Mouse (Mus musculus) liver, embryonic 16.5 days (tissue): ENCODE data around the gene Fkrp. TPM values are rescaled to one million over a fixed set of nuclear protein-coding genes. Genes with fewer than 3 reads are reported as not detected.

ENCODE experiments used
- ATAC-seq: fragments of 200-750 bp; cut with Nextera tagmentation; 2 replicates; pipeline ENCODE4 v1.8.0; 2017; ENCODE audit warnings: low read depth, mild to moderate bottlenecking, moderate number of reproducible peaks, moderate library complexity
- H3K27ac ChIP-seq: fragments of 300-500 bp; sonication (generic); 2 replicates; pipeline ENCODE4 v1.5.1; 2014; ENCODE audit warnings: mild to moderate bottlenecking, low read length
- H3K27me3 ChIP-seq: fragments of 300-500 bp; sonication (generic); 2 replicates; pipeline ENCODE4 v1.6.1; 2014; ENCODE audit warnings: low read depth, low read length, mixed read lengths; ENCODE audit not compliant: control insufficient read depth, insufficient read depth
- H3K36me3 ChIP-seq: fragments of 300-500 bp; sonication (generic); 2 replicates; pipeline ENCODE4 v1.6.1; 2014; ENCODE audit warnings: mild to moderate bottlenecking; ENCODE audit not compliant: control insufficient read depth, insufficient read depth
- H3K4me1 ChIP-seq: fragments of 300-500 bp; sonication (generic); 2 replicates; pipeline ENCODE4 v1.6.1; 2014; ENCODE audit warnings: low read depth, low read length, mixed read lengths; ENCODE audit not compliant: control insufficient read depth
- H3K4me2 ChIP-seq: fragments of 300-500 bp; sonication (generic); 2 replicates; pipeline ENCODE4 v1.6.1; 2014; ENCODE audit warnings: low read depth, low read length, mixed read lengths
- H3K4me3 ChIP-seq: fragments of 300-500 bp; sonication (generic); 2 replicates; pipeline ENCODE4 v1.5.1; 2014; ENCODE audit warnings: low read depth, mild to moderate bottlenecking, low read length
- H3K9ac ChIP-seq: fragments of 300-500 bp; sonication (generic); 2 replicates; pipeline ENCODE4 v1.6.1; 2014; ENCODE audit warnings: low read depth, low read length
- H3K9me3 ChIP-seq: fragments of 300-500 bp; sonication (generic); replicated peaks from 2 replicates; pipeline ENCODE4 v1.6.1; 2016; ENCODE audit warnings: low read length; ENCODE audit not compliant: control insufficient read depth
- WGBS: fragments of 180-500 bp; shearing (Covaris S2); extraction: QIAGEN DNeasy Blood & Tissue Kit; methylation state at CpG from one replicate; pipeline ENCODE4 v1.1.7; 2014; ENCODE audit not compliant: insufficient replicate concordance; 5-methylcytosine and 5-hydroxymethylcytosine counted together
- polyA plus RNA-seq: library from polyadenylated mRNA; unstranded; fragments of >200 nt; fragmentation: Nextera tagmentation; extraction: Ambion mirVana; gene quantifications from 2 replicates; pipeline ENCODE4 v1.2.1, GENCODE M21; 2015

The Fkrp gene
- polyA plus RNA-seq, 1 experiment from 2014 or later, result 8.9 TPM

DNA sequence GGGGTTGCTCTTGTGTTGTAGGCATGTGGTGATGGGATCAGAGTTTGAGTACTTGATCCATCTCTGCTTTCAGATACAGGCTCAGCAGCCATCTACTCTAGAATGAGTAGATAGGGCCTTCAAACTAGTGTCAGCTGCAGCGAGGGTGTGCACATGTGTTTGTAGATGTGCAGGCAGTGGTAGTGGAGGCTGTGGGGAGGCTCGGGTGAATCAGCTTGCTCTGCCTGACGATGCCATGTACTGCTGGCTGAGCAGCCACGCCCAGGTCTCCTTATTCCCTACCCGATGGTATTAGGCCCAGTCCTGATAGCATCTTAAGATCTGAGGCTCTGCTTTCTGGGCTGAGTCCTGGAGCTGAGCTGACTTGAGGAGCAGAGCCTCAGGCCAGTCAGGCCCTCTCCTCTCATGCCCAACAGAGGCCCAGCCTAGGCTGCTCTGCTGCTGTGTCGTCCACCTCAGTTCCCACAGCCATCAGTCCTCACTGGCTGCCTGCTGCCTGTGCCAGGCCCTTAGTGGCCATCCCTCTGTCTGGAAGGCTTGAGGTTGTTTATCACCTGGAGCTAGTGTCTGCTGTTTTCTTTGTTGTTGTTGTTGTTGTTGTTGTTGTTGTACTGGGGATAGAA is 22.4 kb upstream of the Fkrp start:
- Histone ChIP-seq H3K4me1 (peaks cover 14% of the 10 kb centered on the region), H3K9me3 (no peaks in the 10 kb centered on the region), H3K4me2 (no peak overlapping the region), H3K36me3 (peaks cover 22% of the 10 kb centered on the region), H3K4me3 (no peak overlapping the region), H3K27ac (no peak overlapping the region), H3K27me3 (no peaks in the 10 kb centered on the region), H3K9ac (no peak overlapping the region)
- WGBS, result 37% methylated on average over 6 of the region's 6 CpGs
- no peak for ATAC-seq

GRCm38 (mm10) chr7:16837916-16838803 is 21.6 kb upstream of the Fkrp start:
- Histone ChIP-seq H3K27ac (no peak overlapping the region), H3K9ac (no peak overlapping the region), H3K9me3 (no peaks in the 10 kb centered on the region), H3K4me2 (no peak overlapping the region), H3K4me3 (no peak overlapping the region), H3K36me3 (peaks cover 30% of the 10 kb centered on the region), H3K27me3 (no peaks in the 10 kb centered on the region), H3K4me1 (peaks cover 6% of the 10 kb centered on the region)
- no peak for ATAC-seq
- WGBS, result 82% methylated on average over 18 of the region's 18 CpGs

DNA sequence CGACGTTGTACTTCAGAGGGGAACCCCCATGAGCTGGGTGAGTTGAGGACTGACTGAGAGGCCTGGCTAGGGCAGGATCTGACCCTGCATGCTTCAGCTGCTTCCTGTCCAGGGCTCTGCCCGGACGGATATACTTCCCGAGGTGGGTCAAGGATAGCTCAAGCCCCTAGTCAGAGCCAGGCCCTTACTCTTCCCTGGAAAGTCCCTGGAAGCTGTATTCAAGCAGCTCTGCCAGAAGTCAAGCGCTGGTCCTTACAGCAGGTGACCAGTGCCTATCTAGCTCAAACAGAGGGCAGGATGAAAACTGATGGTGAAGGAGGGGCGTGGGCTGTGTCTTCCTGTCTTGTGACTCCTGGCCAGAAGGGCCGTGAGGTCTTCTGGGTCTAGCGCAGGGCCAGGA is 13.9 kb upstream of the Fkrp start:
- no peak overlapping the region for H3K4me3 ChIP-seq
- no peaks in the 10 kb centered on the region for H3K27me3 ChIP-seq
- no peak overlapping the region for H3K27ac ChIP-seq
- ATAC-seq, result peak; percentile 38
- H3K9ac ChIP-seq, result no peak overlapping the region
- WGBS, result 80% methylated on average over 9 of the region's 9 CpGs
- H3K4me1 ChIP-seq, result peaks cover 3% of the 10 kb centered on the region
- no peak overlapping the region for H3K4me2 ChIP-seq
- H3K36me3 ChIP-seq, result peaks cover 69% of the 10 kb centered on the region
- H3K9me3 ChIP-seq, result no peaks in the 10 kb centered on the region

DNA sequence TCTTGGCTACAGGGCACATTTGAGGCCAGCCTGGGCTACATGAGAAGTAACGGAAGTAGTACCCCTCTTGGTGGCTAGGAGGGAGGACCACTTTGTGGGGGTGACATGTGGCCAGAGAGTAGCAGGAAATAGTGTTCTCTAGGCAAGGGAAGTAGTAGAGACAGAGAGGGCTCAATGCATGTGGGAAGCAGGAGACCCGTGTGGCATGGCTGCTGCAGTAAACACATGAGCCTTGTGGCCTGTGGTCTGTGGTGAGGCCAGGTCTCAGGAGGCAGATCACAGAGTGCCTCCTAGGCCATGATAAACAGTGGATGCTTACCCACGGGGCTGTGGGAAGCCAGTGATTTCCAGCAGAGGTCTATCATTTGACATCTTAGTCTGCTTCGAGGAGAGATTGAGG is 10.7 kb upstream of the Fkrp start:
- Histone ChIP-seq H3K27me3 (no peaks in the 10 kb centered on the region), H3K9ac (no peak overlapping the region), H3K4me1 (peaks cover 7% of the 10 kb centered on the region), H3K9me3 (no peaks in the 10 kb centered on the region), H3K4me2 (no peak overlapping the region), H3K27ac (no peak overlapping the region), H3K4me3 (no peak overlapping the region), H3K36me3 (peaks cover 70% of the 10 kb centered on the region)
- no peak for ATAC-seq
- 51% methylated on average over 4 of the region's 4 CpGs for WGBS

DNA sequence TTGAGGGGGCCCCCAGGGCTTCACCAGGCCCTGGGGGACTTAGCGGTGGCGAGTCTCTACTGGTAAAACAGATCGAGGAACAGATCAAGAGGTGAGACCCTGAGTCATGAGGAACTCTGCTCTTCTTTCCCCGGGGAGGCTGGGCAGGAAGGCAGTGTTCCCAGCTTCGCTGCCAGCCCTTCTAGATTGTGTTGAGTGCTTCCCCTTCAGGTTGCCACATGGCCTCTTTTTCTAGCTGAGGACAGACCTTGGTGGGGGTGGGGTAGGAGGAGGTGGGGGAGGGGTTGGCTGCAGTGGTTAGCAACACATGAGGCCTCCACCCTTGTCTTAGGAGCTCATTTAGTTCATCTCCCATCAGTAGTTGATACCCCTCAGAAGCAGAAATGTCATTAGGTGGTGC is 10.0 kb upstream of the Fkrp start:
- Histone ChIP-seq H3K36me3 (peaks cover 63% of the 10 kb centered on the region), H3K27ac (no peak overlapping the region; the same call in 1 of the 2 replicates), H3K4me2 (no peak overlapping the region), H3K9ac (no peak overlapping the region), H3K4me1 (peaks cover 13% of the 10 kb centered on the region), H3K4me3 (no peak overlapping the region), H3K27me3 (no peaks in the 10 kb centered on the region), H3K9me3 (no peaks in the 10 kb centered on the region)
- no peak for ATAC-seq
- 49% methylated on average over 5 of the region's 5 CpGs for WGBS

- no peaks in the 10 kb centered on the region for H3K27me3 ChIP-seq
- WGBS, result 67% methylated on average over 10 of the region's 10 CpGs
- peaks cover 55% of the 10 kb centered on the region for H3K36me3 ChIP-seq
- no peak overlapping the region for H3K27ac ChIP-seq
- no peak overlapping the region for H3K4me3 ChIP-seq
- no peak overlapping the region for H3K4me2 ChIP-seq
- no peaks in the 10 kb centered on the region for H3K9me3 ChIP-seq
- no peak overlapping the region for H3K9ac ChIP-seq
- 0 out of 2 replicates have a peak, but pooled peaks have one; percentile 26 for ATAC-seq
- peaks cover 20% of the 10 kb centered on the region for H3K4me1 ChIP-seq
Observed at GRCm38 (mm10) chr7:16825785-16826184, 9.3 kb upstream of the Fkrp start.

DNA sequence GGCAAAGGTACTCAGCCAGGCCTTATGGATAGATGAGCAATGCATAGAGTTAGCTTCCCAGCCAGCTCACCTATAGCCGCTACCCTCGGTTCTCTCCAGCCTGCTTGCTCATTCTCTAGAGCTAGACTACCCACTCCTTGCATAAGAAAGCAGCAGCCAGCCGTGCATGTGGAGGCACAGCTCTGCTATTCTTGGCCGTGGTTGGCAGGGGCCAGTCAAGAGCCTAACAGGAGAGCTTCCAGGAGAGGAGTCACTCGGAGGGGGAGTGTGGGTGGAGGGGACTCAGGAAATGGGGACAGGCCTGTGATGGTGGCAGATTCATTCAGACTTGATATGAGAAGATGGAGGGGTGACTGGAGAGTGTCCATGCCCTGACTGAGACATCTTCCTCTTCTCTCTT is 7.2 kb upstream of the Fkrp start:
- H3K4me2 ChIP-seq, result no peak overlapping the region
- H3K4me1 ChIP-seq, result peaks cover 40% of the 10 kb centered on the region
- no peaks in the 10 kb centered on the region for H3K9me3 ChIP-seq
- no peak overlapping the region for H3K4me3 ChIP-seq
- ATAC-seq, result no peak
- WGBS, result 67% methylated on average over 5 of the region's 5 CpGs
- H3K27ac ChIP-seq, result no peak overlapping the region
- H3K9ac ChIP-seq, result no peak overlapping the region
- H3K36me3 ChIP-seq, result peaks cover 42% of the 10 kb centered on the region
- no peaks in the 10 kb centered on the region for H3K27me3 ChIP-seq

- 71% methylated on average over 4 of the region's 4 CpGs for WGBS
- H3K4me3 ChIP-seq, result no peak overlapping the region
- peaks cover 56% of the 10 kb centered on the region for H3K4me1 ChIP-seq
- H3K9me3 ChIP-seq, result no peaks in the 10 kb centered on the region
- no peak overlapping the region for H3K9ac ChIP-seq
- H3K27me3 ChIP-seq, result no peaks in the 10 kb centered on the region
- H3K4me2 ChIP-seq, result no peak overlapping the region
- no peak for ATAC-seq
- H3K36me3 ChIP-seq, result peaks cover 32% of the 10 kb centered on the region
- H3K27ac ChIP-seq, result no peak overlapping the region
Observed at GRCm38 (mm10) chr7:16821669-16822101, 5.2 kb upstream of the Fkrp start.

GRCm38 (mm10) chr7:16821091-16821490 is 4.6 kb upstream of the Fkrp start:
- peaks cover 54% of the 10 kb centered on the region for H3K4me1 ChIP-seq
- H3K27me3 ChIP-seq, result no peaks in the 10 kb centered on the region
- no peak overlapping the region for H3K27ac ChIP-seq
- H3K4me3 ChIP-seq, result no peak overlapping the region
- no peak overlapping the region for H3K9ac ChIP-seq
- 60% methylated on average over 3 of the region's 3 CpGs for whole genome bisulfite sequencing
- H3K4me2 ChIP-seq, result no peak overlapping the region
- no peak for ATAC-seq
- no peaks in the 10 kb centered on the region for H3K9me3 ChIP-seq
- peaks cover 26% of the 10 kb centered on the region for H3K36me3 ChIP-seq
